ENCODE assay signal across 8 mouse cellular contexts in genomic region chr2:170343819-170344317, GRCm38 (mm10).
DNase-seq lines count a peak whose midpoint lies in the region; ATAC-seq and TF ChIP-seq lines count a peak whose summit lies in the region.

No protein-coding gene starts in this region.

- no peak overlapping the region for H3K9ac ChIP-seq in hindbrain, embryonic 15.5 days
- peak overlapping the region; percentile 25 for H3K9ac ChIP-seq in midbrain, embryonic 11.5 days (ENCODE audit: low read length)

- H3K27ac ChIP-seq in hindbrain, embryonic 15.5 days (replicated peaks) = peak overlapping the region; percentile 67
- H3K27ac ChIP-seq in midbrain, embryonic 11.5 days (ENCODE audit: low read depth, low read length) = peak overlapping the region; percentile 17; the same call in 1 of the 2 replicates

- peaks cover 5% of the 10 kb centered on the region; the same call in 1 of the 2 replicates for H3K27me3 ChIP-seq in E14TG2a.4 (ENCODE audit: insufficient read depth, low read length)
- no peaks in the 10 kb centered on the region for H3K27me3 ChIP-seq in hindbrain, embryonic 15.5 days
- no peaks in the 10 kb centered on the region for H3K27me3 ChIP-seq in midbrain, embryonic 11.5 days (ENCODE audit: control insufficient read depth, insufficient read depth, low read length)

- H3K4me2 ChIP-seq in hindbrain, embryonic 15.5 days = no peak overlapping the region
- H3K4me2 ChIP-seq in midbrain, embryonic 11.5 days = no peak overlapping the region

- peaks cover 45% of the 10 kb centered on the region for H3K4me1 ChIP-seq in E14TG2a.4 (replicated peaks; ENCODE audit: low read depth, low read length)
- peaks cover 21% of the 10 kb centered on the region; the same call in 1 of the 2 replicates for H3K4me1 ChIP-seq in hindbrain, embryonic 15.5 days (replicated peaks)
- peaks cover 16% of the 10 kb centered on the region for H3K4me1 ChIP-seq in midbrain, embryonic 11.5 days (ENCODE audit: control insufficient read depth, insufficient read depth, low read length)

- 0 out of 2 replicates have a peak, but pooled peaks have one; percentile 16 for ATAC-seq in frontal cortex, adult (ENCODE audit: low TSS enrichment)
- peak; percentile 70; the same call in 1 of the 2 replicates for ATAC-seq in hindbrain, embryonic 15.5 days (ENCODE audit: low FRiP score, low read depth)
- peak; percentile 61 for ATAC-seq in midbrain, embryonic 11.5 days (ENCODE audit: low FRiP score)
- ATAC-seq in inflammation-experienced regulatory T-cells, adult 6 months = no peak

- H3K36me3 ChIP-seq in E14TG2a.4 (ENCODE audit: insufficient read depth, low read length) = no peaks in the 10 kb centered on the region
- no peaks in the 10 kb centered on the region for H3K36me3 ChIP-seq in hindbrain, embryonic 15.5 days
- no peaks in the 10 kb centered on the region for H3K36me3 ChIP-seq in midbrain, embryonic 11.5 days (ENCODE audit: control insufficient read depth, insufficient read depth, low read length)

- no peak for DNase-seq in frontal cortex, postnatal 14 days (ENCODE audit: low spot score in 2 of 2)
- peak; percentile 84 for DNase-seq in midbrain, embryonic 11.5 days (ENCODE audit: low spot score, missing footprints)
- DNase-seq in cerebellum, postnatal 14 days = no peak
- DNase-seq in right cerebral cortex, postnatal 36 days (ENCODE audit: low spot score in 2 of 2) = no peak

- TF ChIP-seq CTCF in E14TG2a.4 (conservative IDR thresholded peaks at IDR 0.05; ENCODE audit: low read length) = no peak

- peak overlapping the region; percentile 48 for H3K4me3 ChIP-seq in E14TG2a.4 (replicated peaks; ENCODE audit: low read length)
- H3K4me3 ChIP-seq in hindbrain, embryonic 15.5 days = no peak overlapping the region
- H3K4me3 ChIP-seq in midbrain, embryonic 11.5 days (ENCODE audit: low read depth, low read length) = no peak overlapping the region

- no peaks in the 10 kb centered on the region for H3K9me3 ChIP-seq in E14TG2a.4 (ENCODE audit: low read length)
- no peaks in the 10 kb centered on the region for H3K9me3 ChIP-seq in hindbrain, embryonic 15.5 days
- H3K9me3 ChIP-seq in midbrain, embryonic 11.5 days (ENCODE audit: control insufficient read depth, low read length) = no peaks in the 10 kb centered on the region

- 44% methylated on average over 10 of the region's 10 CpGs for WGBS in hindbrain, embryonic 15.5 days
- 52% methylated on average over 10 of the region's 10 CpGs for WGBS in midbrain, embryonic 11.5 days
